Mouse (Mus musculus) bone marrow, adult 2 months (tissue): ENCODE data around the gene 9930111J21Rik1. TPM values are rescaled to one million over a fixed set of nuclear protein-coding genes. Genes with fewer than 3 reads are reported as not detected.
"Not testable (repeated sequence)": the region's sequence is repeated elsewhere in the genome, so short reads cannot be mapped to it uniquely, and the experiment has no call there.

Experiments
- H3K27ac ChIP-seq: fragments of 200-500 bp; 2 replicates; pipeline ENCODE4 v1.5.1; 2012; ENCODE audit warnings: low read depth, mild to moderate bottlenecking, control low read depth, inconsistent platforms, low read length; ENCODE audit not compliant: control insufficient read depth, poor library complexity, insufficient read depth
- H3K4me1 ChIP-seq: fragments of 200-500 bp; 2 replicates; pipeline ENCODE4 v1.6.1; 2011; ENCODE audit warnings: low read length; ENCODE audit not compliant: control insufficient read depth, insufficient read depth
- H3K4me3 ChIP-seq: fragments of 200-500 bp; replicated peaks from 2 replicates; pipeline ENCODE3; 2011; ENCODE audit warnings: mild to moderate bottlenecking, low read depth, low read length, control low read depth; ENCODE audit not compliant: control insufficient read depth
- CTCF ChIP-seq: fragments of 200-500 bp; IDR thresholded peaks from 2 replicates; pipeline ENCODE4 v1.5.1; 2011; ENCODE audit warnings: low read length, control low read depth; ENCODE audit not compliant: control insufficient read depth, insufficient read depth
- POLR2A ChIP-seq: fragments of 200-500 bp; IDR thresholded peaks from 2 replicates; pipeline ENCODE4 v1.6.1; 2011; ENCODE audit warnings: low read depth, mild to moderate bottlenecking, control low read depth, low read length, borderline replicate concordance; ENCODE audit not compliant: control insufficient read depth
- WGBS: fragments of 180-500 bp; shearing (Covaris S2); methylation state at CpG from one replicate; pipeline ENCODE4 v1.1.7; 2018; 5-methylcytosine and 5-hydroxymethylcytosine counted together
- polyA plus RNA-seq: library from polyadenylated mRNA; stranded (reverse); fragments of >200 nt; gene quantifications from 2 replicates; pipeline ENCODE4 v1.2.4, GENCODE M21; 2011; ENCODE audit warnings: low replicate concordance; ENCODE audit not compliant: missing spikeins, insufficient read depth, insufficient read length

Gene 9930111J21Rik1
- polyA plus RNA-seq, 1 experiment, result 7.9 TPM

GRCm38 (mm10) chr11:48974686-48975085 lies 4.5 kb downstream of the 9930111J21Rik1 start:
- WGBS, result no CpG with 5 or more reads among the region's 1 CpGs
- H3K4me3 ChIP-seq, H3K27ac ChIP-seq, H3K4me1 ChIP-seq: not testable (repeated sequence)

GRCm38 (mm10) chr11:48946090-48946489 lies 33.1 kb downstream of the 9930111J21Rik1 start, which contains the start of gene Psme2b:
TSS of gene Psme2b (minus strand) at chr11:48946190.
- 88% methylated on average over 6 of the region's 6 CpGs for WGBS
- H3K4me1 ChIP-seq, H3K4me3 ChIP-seq, H3K27ac ChIP-seq: not testable (repeated sequence)

GRCm38 (mm10) chr11:48939286-48939685 lies 39.9 kb downstream of the 9930111J21Rik1 start:
- H3K4me3 ChIP-seq, H3K27ac ChIP-seq, H3K4me1 ChIP-seq: not testable (repeated sequence)

DNA sequence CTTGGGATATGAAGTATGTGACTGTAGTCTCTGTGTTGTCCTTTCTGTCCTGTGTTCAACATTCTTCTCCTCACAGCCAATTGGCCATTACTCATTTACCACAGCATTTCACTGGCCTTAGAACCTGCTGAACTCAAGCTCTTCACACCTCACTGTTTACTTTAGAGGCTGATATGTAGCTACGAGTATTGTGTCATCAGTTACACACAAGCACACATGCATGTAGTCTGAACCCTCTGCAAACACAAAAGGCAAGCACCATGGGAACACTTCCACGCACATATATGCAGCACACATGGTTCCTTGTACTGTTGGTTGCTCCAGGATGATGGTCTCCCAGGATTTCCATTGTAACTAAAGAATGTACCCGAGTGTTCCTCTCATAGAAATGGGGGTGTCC lies 43.9 kb downstream of the 9930111J21Rik1 start:
- not testable (repeated sequence) for H3K4me3 ChIP-seq, H3K27ac ChIP-seq, H3K4me1 ChIP-seq
- no CpG with 5 or more reads among the region's 3 CpGs for whole genome bisulfite sequencing

- H3K4me3 ChIP-seq, H3K4me1 ChIP-seq, H3K27ac ChIP-seq: not testable (repeated sequence)
- WGBS, result 56% methylated on average over 1 of the region's 1 CpGs
Measured at GRCm38 (mm10) chr11:48933923-48934322, 45.3 kb downstream of the 9930111J21Rik1 start.

DNA sequence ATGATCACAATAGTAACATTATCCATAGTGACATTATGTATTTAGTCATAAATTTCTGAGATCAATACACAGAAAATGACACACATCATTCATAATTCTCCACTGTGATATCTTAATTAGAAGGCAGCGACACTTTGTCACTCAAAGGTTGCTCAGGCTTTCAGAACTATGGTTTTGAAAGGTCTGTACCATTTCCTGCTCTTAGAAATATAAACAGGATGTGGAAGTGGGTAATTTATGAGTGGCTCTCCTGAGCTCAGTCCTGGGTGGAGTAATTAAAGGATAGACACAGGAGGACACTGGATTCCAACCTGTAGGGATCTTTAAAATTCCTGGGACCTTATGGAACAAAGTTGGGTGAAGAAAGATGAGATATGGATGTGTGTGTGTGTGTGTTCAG lies 45.8 kb downstream of the 9930111J21Rik1 start:
- H3K4me1 ChIP-seq, H3K4me3 ChIP-seq, H3K27ac ChIP-seq: not testable (repeated sequence)
- WGBS, result 7% methylated on average over 1 of the region's 1 CpGs

GRCm38 (mm10) chr11:48928068-48928467 lies 51.1 kb downstream of the 9930111J21Rik1 start:
- not testable (repeated sequence) for H3K27ac ChIP-seq, H3K4me1 ChIP-seq, H3K4me3 ChIP-seq
- WGBS, result 75% methylated on average over 1 of the region's 1 CpGs

GRCm38 (mm10) chr11:48926437-48926836 lies 52.8 kb downstream of the 9930111J21Rik1 start:
- not testable (repeated sequence) for H3K4me3 ChIP-seq, H3K27ac ChIP-seq, H3K4me1 ChIP-seq

DNA sequence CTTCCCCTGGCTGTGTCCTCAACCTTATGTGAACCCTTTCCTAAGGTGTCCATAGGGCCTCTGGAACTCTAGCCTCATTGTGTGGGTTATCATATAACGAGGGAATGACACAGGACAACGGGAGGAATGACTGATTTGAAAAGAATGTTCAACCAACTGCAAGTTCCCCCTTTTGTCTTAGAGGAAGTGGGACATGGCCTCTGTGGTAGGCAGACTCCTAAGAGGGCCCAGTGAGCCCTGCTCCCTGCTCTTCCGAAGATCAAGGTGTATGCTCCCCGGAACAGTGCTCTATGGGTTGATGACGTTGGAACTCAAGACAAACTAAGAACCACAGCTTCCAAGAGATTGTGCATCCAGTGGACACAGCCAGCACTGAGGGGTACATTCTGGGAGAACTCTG lies 55.4 kb downstream of the 9930111J21Rik1 start:
- not testable (repeated sequence) for H3K4me3 ChIP-seq, H3K27ac ChIP-seq, H3K4me1 ChIP-seq
- WGBS, result 8% methylated on average over 5 of the region's 5 CpGs

GRCm38 (mm10) chr11:48918380-48918779 lies 60.8 kb downstream of the 9930111J21Rik1 start:
- TF ChIP-seq CTCF (no peak), POLR2A (no peak)

GRCm38 (mm10) chr11:48913611-48914010 lies 65.6 kb downstream of the 9930111J21Rik1 start:
- TF ChIP-seq POLR2A, result no peak
- no peak for TF ChIP-seq CTCF
- no peaks in the 10 kb centered on the region; the same call in 1 of the 2 replicates for H3K4me1 ChIP-seq
- 27% methylated on average over 1 of the region's 1 CpGs for WGBS
- no peak overlapping the region for H3K27ac ChIP-seq
- no peak overlapping the region for H3K4me3 ChIP-seq

More at GRCm38 (mm10) chr11:48918380-48918779, 60.8 kb downstream of the 9930111J21Rik1 start:
- Histone ChIP-seq H3K4me3 (no peak overlapping the region), H3K27ac (no peak overlapping the region), H3K4me1 (no peaks in the 10 kb centered on the region; the same call in 1 of the 2 replicates)
- 82% methylated on average over 3 of the region's 3 CpGs for WGBS
